Mouse (Mus musculus) heart, embryonic 14.5 days (tissue): ENCODE results near the gene Kcnmb3. TPM values are rescaled to one million over a fixed set of nuclear protein-coding genes. Genes with fewer than 3 reads are reported as not detected.
A peak's percentile ranks its signal among the peaks of the same experiment; 100 is the strongest.
"Not testable (repeated sequence)": the region's sequence is repeated elsewhere in the genome, so short reads cannot be mapped to it uniquely, and the experiment has no call there.

Experiments
- ATAC-seq: fragments of 200-750 bp; cut with Nextera tagmentation; 2 replicates; pipeline ENCODE4 v1.8.0; 2017; ENCODE audit warnings: low read depth, moderate TSS enrichment; ENCODE audit not compliant: insufficient number of reproducible peaks, insufficient read depth, low FRiP score
- H3K27ac ChIP-seq, 2 experiments: fragments of 200-500 bp in 1 of 2; fragments of 300-500 bp in 1 of 2; sonication (generic) in 1 of 2; replicated peaks in 1 of 2; 2 replicates each; pipeline ENCODE4 v1.5.1; 2012 to 2014; ENCODE audit warnings: low read depth in 2 of 2, low read length in 2 of 2, control low read depth in 1 of 2, mild to moderate bottlenecking in 1 of 2, mixed read lengths in 1 of 2; ENCODE audit not compliant: control insufficient read depth in 1 of 2, insufficient read depth in 1 of 2
- H3K27me3 ChIP-seq: fragments of 300-500 bp; sonication (generic); 2 replicates; pipeline ENCODE4 v1.6.1; 2014; ENCODE audit warnings: mild to moderate bottlenecking, low read length, control low read depth; ENCODE audit not compliant: control insufficient read depth, insufficient read depth
- H3K36me3 ChIP-seq: fragments of 300-500 bp; sonication (generic); 2 replicates; pipeline ENCODE4 v1.6.1; 2014; ENCODE audit warnings: mild to moderate bottlenecking, control low read depth, low read length, mixed read lengths; ENCODE audit not compliant: control insufficient read depth, insufficient read depth
- H3K4me1 ChIP-seq, 2 experiments: fragments of 200-500 bp in 1 of 2; fragments of 300-500 bp in 1 of 2; sonication (generic) in 1 of 2; 2 replicates each; pipeline ENCODE4 v1.6.1; 2012 to 2014; ENCODE audit warnings: low read length in 2 of 2, control low read depth in 1 of 2, mixed read lengths in 1 of 2; ENCODE audit not compliant: control insufficient read depth in 2 of 2, insufficient read depth in 2 of 2
- H3K4me2 ChIP-seq: fragments of 300-500 bp; sonication (generic); 2 replicates; pipeline ENCODE4 v1.6.1; 2014; ENCODE audit warnings: mild to moderate bottlenecking, low read length
- H3K4me3 ChIP-seq, 2 experiments: fragments of 200-500 bp in 1 of 2; fragments of 300-500 bp in 1 of 2; sonication (generic) in 1 of 2; 2 replicates each; pipeline ENCODE4 v1.5.1; 2012 to 2014; ENCODE audit warnings: low read length in 2 of 2, mild to moderate bottlenecking in 2 of 2, control low read depth in 1 of 2, low read depth in 1 of 2, moderate library complexity in 1 of 2; ENCODE audit not compliant: control insufficient read depth in 1 of 2, insufficient read depth in 1 of 2
- H3K9ac ChIP-seq: fragments of 300-500 bp; sonication (generic); 2 replicates; pipeline ENCODE4 v1.6.1; 2014; ENCODE audit warnings: mild to moderate bottlenecking, low read length
- H3K9me3 ChIP-seq: fragments of 300-500 bp; sonication (generic); 2 replicates; pipeline ENCODE4 v1.6.1; 2016; ENCODE audit warnings: low read length, control low read depth; ENCODE audit not compliant: control insufficient read depth
- WGBS: fragments of 180-500 bp; shearing (Covaris S2); extraction: QIAGEN DNeasy Blood & Tissue Kit; methylation state at CpG from one replicate; pipeline ENCODE4 v1.1.7; 2014; 5-methylcytosine and 5-hydroxymethylcytosine counted together
- polyA plus RNA-seq: library from polyadenylated mRNA; unstranded; fragments of >200 nt; fragmentation: Nextera tagmentation; extraction: Ambion mirVana; gene quantifications from 2 replicates; pipeline ENCODE4 v1.2.1, GENCODE M21; 2014

The Kcnmb3 gene
- polyA plus RNA-seq, 1 experiment from 2014 or later = not detected

- not testable (repeated sequence) for ATAC-seq, H3K36me3 ChIP-seq, H3K9me3 ChIP-seq, H3K4me2 ChIP-seq, H3K27me3 ChIP-seq, H3K9ac ChIP-seq, H3K4me3 ChIP-seq
- H3K4me1 ChIP-seq = peaks cover 6 to 14% of the 10 kb centered on the region in 2 experiments
- H3K27ac ChIP-seq = peak overlapping the region; percentile 72 to 79; a peak in 3 of 4 replicates
Observed at GRCm38 (mm10) chr3:32429351-32429750, 62.7 kb downstream of the Kcnmb3 start.

GRCm38 (mm10) chr3:32428921-32429320 lies 63.1 kb downstream of the Kcnmb3 start:
- peaks cover 4% of the 10 kb centered on the region; the same call in 1 of the 2 replicates for H3K36me3 ChIP-seq
- no peaks in the 10 kb centered on the region for H3K27me3 ChIP-seq
- peak overlapping the region; percentile 72 to 79 for H3K27ac ChIP-seq
- no peak overlapping the region for H3K9ac ChIP-seq
- peaks cover 6 to 14% of the 10 kb centered on the region in 2 experiments for H3K4me1 ChIP-seq
- no peak overlapping the region for H3K4me3 ChIP-seq
- WGBS = 9% methylated on average over 4 of the region's 4 CpGs
- peak; percentile 61 for ATAC-seq
- H3K4me2 ChIP-seq = no peak overlapping the region; the same call in 1 of the 2 replicates
- no peaks in the 10 kb centered on the region for H3K9me3 ChIP-seq

GRCm38 (mm10) chr3:32428361-32428760 lies 63.7 kb downstream of the Kcnmb3 start:
- Histone ChIP-seq H3K9me3 (no peaks in the 10 kb centered on the region), H3K27me3 (no peaks in the 10 kb centered on the region), H3K4me1 (peaks cover 6 to 14% of the 10 kb centered on the region in 2 experiments), H3K9ac (no peak overlapping the region), H3K4me2 (no peak overlapping the region), H3K36me3 (peaks cover 4% of the 10 kb centered on the region; the same call in 1 of the 2 replicates), H3K27ac (peak overlapping the region in 1 of 2 experiments; percentile 72; a peak in 3 of 4 replicates), H3K4me3 (no peak overlapping the region)
- 86% methylated on average over 3 of the region's 3 CpGs for WGBS
- no peak for ATAC-seq

DNA sequence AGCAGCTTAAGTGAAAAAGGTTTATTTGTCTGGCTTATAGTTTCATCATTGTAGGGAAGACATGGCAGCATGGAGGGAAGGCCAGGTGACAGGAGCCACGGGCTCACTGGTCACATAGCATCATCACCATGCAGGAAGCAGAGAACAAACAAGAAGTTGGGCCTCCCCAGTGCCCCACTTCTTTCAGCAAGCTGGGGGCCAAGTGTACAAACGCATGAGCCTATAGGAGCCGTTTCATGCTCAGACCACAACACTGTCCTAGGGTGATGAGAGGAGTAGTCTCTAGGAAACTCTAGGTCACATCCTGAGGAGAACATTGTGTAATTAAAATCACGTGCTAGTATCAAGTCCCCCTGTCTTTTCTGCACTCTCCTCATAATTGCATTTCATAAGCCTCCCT lies 64.3 kb downstream of the Kcnmb3 start:
- no peak for ATAC-seq

More for the DNA sequence above, 64.3 kb downstream of the Kcnmb3 start:
- H3K4me1 ChIP-seq = peaks cover 6 to 14% of the 10 kb centered on the region in 2 experiments
- no peak overlapping the region; a peak in 1 of 4 replicates for H3K27ac ChIP-seq
- peaks cover 4% of the 10 kb centered on the region; the same call in 1 of the 2 replicates for H3K36me3 ChIP-seq
- no peaks in the 10 kb centered on the region for H3K27me3 ChIP-seq
- H3K9me3 ChIP-seq = no peaks in the 10 kb centered on the region
- no peak overlapping the region for H3K4me3 ChIP-seq
- H3K9ac ChIP-seq = no peak overlapping the region
- WGBS = 78% methylated on average over 4 of the region's 4 CpGs
- H3K4me2 ChIP-seq = no peak overlapping the region

Other genes starting within 250 kb of the Kcnmb3 start
- 4.9 TPM in 2 replicates for gene Zmat3, start 126.2 kb downstream of the Kcnmb3 start, polyA plus RNA-seq
- gene Pik3ca, start 94.6 kb downstream of the Kcnmb3 start, polyA plus RNA-seq = 14.1 and 17.0 TPM in 2 replicates
- gene Zfp639, start 18.0 kb upstream of the Kcnmb3 start, polyA plus RNA-seq = 24.8 and 27.2 TPM in 2 replicates
- 65.5 and 68.2 TPM in 2 replicates for gene Mfn1, start 37.2 kb upstream of the Kcnmb3 start, polyA plus RNA-seq
- gene Gnb4, start 124.4 kb upstream of the Kcnmb3 start, polyA plus RNA-seq = 56.9 and 61.8 TPM in 2 replicates
- gene Actl6a, start 214.1 kb upstream of the Kcnmb3 start, polyA plus RNA-seq = 83.9 and 89.5 TPM in 2 replicates
- 643 and 662 TPM in 2 replicates for gene Ndufb5, start 244.8 kb upstream of the Kcnmb3 start, polyA plus RNA-seq
- gene Mrpl47, start 245.4 kb upstream of the Kcnmb3 start, polyA plus RNA-seq = 30.2 and 34.3 TPM in 2 replicates